In the genomic region with DNA sequence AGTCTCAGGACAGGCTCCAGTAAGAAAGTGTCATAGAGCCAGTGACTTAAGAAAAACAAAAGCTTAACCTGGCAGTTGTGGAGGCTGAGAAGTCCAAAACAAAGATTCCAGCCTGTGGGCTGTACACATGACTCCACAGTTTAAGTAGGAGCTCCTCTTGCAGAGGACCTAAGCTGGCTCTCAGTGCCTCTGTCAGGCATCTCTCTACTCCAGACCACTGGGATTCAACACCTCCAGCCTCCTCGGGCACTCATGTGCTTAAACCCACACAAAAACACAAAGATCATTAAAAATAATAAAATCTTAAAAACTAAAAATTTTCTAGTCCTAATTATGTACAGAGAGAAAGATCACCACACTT, we compare ENCODE assay signal across 17 mouse cellular contexts.
"Had no signal": no experiment of that assay in that cellular context is flagged by ENCODE, and none has a peak within 500 bp of the region (broad histone marks: within the 10 kb centered on the region; RNA-seq: fewer than 3 reads in every experiment).

No protein-coding gene starts in this region.

- H3K27me3 ChIP-seq: lung, embryonic 15.5 days; megakaryocyte, embryonic 14.5 days; midbrain, embryonic 13.5 days; midbrain, embryonic 15.5 days; neural tube, embryonic 12.5 days; stomach, embryonic 15.5 days had no signal

- H3K9ac ChIP-seq: lung, embryonic 15.5 days; midbrain, embryonic 13.5 days; midbrain, embryonic 15.5 days; neural tube, embryonic 12.5 days; stomach, embryonic 15.5 days had no signal

- H3K4me2 ChIP-seq: lung, embryonic 15.5 days; midbrain, embryonic 11.5 days; midbrain, embryonic 13.5 days; midbrain, embryonic 15.5 days; neural tube, embryonic 12.5 days; stomach, embryonic 15.5 days had no signal

- H3K27ac ChIP-seq: lung, embryonic 15.5 days; macrophage; midbrain, embryonic 13.5 days; midbrain, embryonic 15.5 days; neural tube, embryonic 12.5 days; stomach, embryonic 15.5 days; stomach, postnatal 0 days had no signal

- DNase-seq: lung, adult 2 months; lung, postnatal 14 days; lung, postnatal 36 days; right cerebral cortex, postnatal 14 days; thymus, adult 2 months; thymus, postnatal 25 days; thymus, postnatal 4 days had no signal

- H3K4me1 ChIP-seq: lung, embryonic 15.5 days; midbrain, embryonic 13.5 days; midbrain, embryonic 15.5 days; neural tube, embryonic 12.5 days; stomach, embryonic 15.5 days had no signal

- H3K9me3 ChIP-seq: lung, embryonic 15.5 days; megakaryocyte, embryonic 14.5 days; midbrain, embryonic 13.5 days; midbrain, embryonic 15.5 days; neural tube, embryonic 12.5 days; stomach, embryonic 15.5 days had no signal

- H3K4me3 ChIP-seq: lung, embryonic 15.5 days; megakaryocyte, embryonic 14.5 days; midbrain, embryonic 13.5 days; midbrain, embryonic 15.5 days; neural tube, embryonic 12.5 days; stomach, embryonic 15.5 days had no signal

- ATAC-seq: lung, postnatal 0 days; midbrain, embryonic 13.5 days; midbrain, embryonic 15.5 days had no signal
